Mouse (Mus musculus) heart, embryonic 10.5 days (tissue): ENCODE data around the gene Rrp36. TPM values are rescaled to one million over a fixed set of nuclear protein-coding genes. Genes with fewer than 3 reads are reported as not detected.

Experiments
- DNase-seq: peaks from one replicate; pipeline ENCODE4 v3.0.0-alpha.2; 2017; ENCODE audit warnings: low spot score
- H3K27ac ChIP-seq: fragments of 300-500 bp; sonication (generic); 2 replicates; pipeline ENCODE4 v1.5.1; 2016; ENCODE audit warnings: mild to moderate bottlenecking
- H3K27me3 ChIP-seq: fragments of 300-500 bp; sonication (generic); 2 replicates; pipeline ENCODE4 v1.6.1; 2016; ENCODE audit warnings: mild to moderate bottlenecking; ENCODE audit not compliant: poor library complexity, insufficient read depth, severe bottlenecking
- H3K36me3 ChIP-seq: fragments of 300-500 bp; sonication (generic); 2 replicates; pipeline ENCODE4 v1.6.1; 2016; ENCODE audit warnings: mild to moderate bottlenecking, moderate library complexity
- H3K4me1 ChIP-seq: fragments of 300-500 bp; sonication (generic); 2 replicates; pipeline ENCODE4 v1.6.1; 2016; ENCODE audit warnings: mild to moderate bottlenecking
- H3K4me3 ChIP-seq: fragments of 300-500 bp; sonication (generic); 2 replicates; pipeline ENCODE4 v1.5.1; 2016; ENCODE audit warnings: mild to moderate bottlenecking, moderate library complexity
- H3K9me3 ChIP-seq: fragments of 300-500 bp; sonication (generic); 2 replicates; pipeline ENCODE4 v1.6.1; 2016; ENCODE audit warnings: mild to moderate bottlenecking, moderate library complexity
- WGBS: fragments of 180-500 bp; shearing (Covaris S2); methylation state at CpG from one replicate; pipeline ENCODE4 v1.1.7; 2016; 5-methylcytosine and 5-hydroxymethylcytosine counted together
- polyA plus RNA-seq: library from polyadenylated mRNA; unstranded; fragments of >200 nt; fragmentation: Nextera tagmentation; extraction: Ambion mirVana; gene quantifications from 2 replicates; pipeline ENCODE4 v1.2.1, GENCODE M21; 2016

Rrp36 gene
- polyA plus RNA-seq, 1 experiment from 2014 or later: 61.0 TPM

GRCm38 (mm10) chr17:46629685-46630441 lies 44.3 kb downstream of the Rrp36 start:
- Histone ChIP-seq H3K27me3 (no peaks in the 10 kb centered on the region), H3K36me3 (peaks cover 21% of the 10 kb centered on the region; the same call in 1 of the 2 replicates), H3K4me3 (peak overlapping the region; percentile 97), H3K27ac (peak overlapping the region; percentile 96), H3K9me3 (no peaks in the 10 kb centered on the region), H3K4me1 (peaks cover 56% of the 10 kb centered on the region)
- 6% methylated on average over 12 of the region's 12 CpGs for WGBS
- peak; percentile 89 for DNase-seq

- WGBS: under 1% methylated on average over 79 of the region's 90 CpGs
- H3K9me3 ChIP-seq: no peaks in the 10 kb centered on the region
- peak within 1 kb of the TSS; percentile 96 for H3K27ac ChIP-seq
- H3K4me3 ChIP-seq: peak within 1 kb of the TSS; percentile 97
- peaks cover 65% of the 10 kb centered on the region for H3K4me1 ChIP-seq
- H3K27me3 ChIP-seq: no peaks in the 10 kb centered on the region
- peak; percentile 93 for DNase-seq
- H3K36me3 ChIP-seq: peaks cover 20% of the 10 kb centered on the region; the same call in 1 of the 2 replicates
Measured at GRCm38 (mm10) chr17:46628791-46629684, 45.1 kb downstream of the Rrp36 start, which contains the start of gene Ptk7. TSS of gene Ptk7 (minus strand) at chr17:46629504.

- Histone ChIP-seq H3K4me1 (peaks cover 71% of the 10 kb centered on the region), H3K27me3 (no peaks in the 10 kb centered on the region), H3K36me3 (peaks cover 19% of the 10 kb centered on the region; the same call in 1 of the 2 replicates), H3K27ac (peak overlapping the region; percentile 96), H3K9me3 (no peaks in the 10 kb centered on the region), H3K4me3 (peak overlapping the region; percentile 97)
- no peak for DNase-seq
- WGBS: under 1% methylated on average over 13 of the region's 13 CpGs
Measured at GRCm38 (mm10) chr17:46628471-46628790, 45.7 kb downstream of the Rrp36 start.

GRCm38 (mm10) chr17:46627409-46627808 lies 46.7 kb downstream of the Rrp36 start:
- Histone ChIP-seq H3K36me3 (peaks cover 9% of the 10 kb centered on the region; the same call in 1 of the 2 replicates), H3K27ac (peak overlapping the region; percentile 96), H3K4me3 (peak overlapping the region; percentile 97), H3K27me3 (no peaks in the 10 kb centered on the region), H3K9me3 (no peaks in the 10 kb centered on the region), H3K4me1 (peaks cover 81% of the 10 kb centered on the region)
- WGBS: 54% methylated on average over 6 of the region's 6 CpGs
- no peak for DNase-seq

GRCm38 (mm10) chr17:46624598-46624997 lies 49.6 kb downstream of the Rrp36 start:
- 53% methylated on average over 12 of the region's 12 CpGs for WGBS
- Histone ChIP-seq H3K27ac (peak overlapping the region; percentile 88), H3K27me3 (no peaks in the 10 kb centered on the region), H3K4me1 (peaks cover 89% of the 10 kb centered on the region), H3K9me3 (no peaks in the 10 kb centered on the region), H3K4me3 (peak overlapping the region; percentile 44), H3K36me3 (no peaks in the 10 kb centered on the region)
- no peak for DNase-seq

- peaks cover 92% of the 10 kb centered on the region for H3K4me1 ChIP-seq
- H3K36me3 ChIP-seq: no peaks in the 10 kb centered on the region
- peak overlapping the region; percentile 94 for H3K27ac ChIP-seq
- no peaks in the 10 kb centered on the region for H3K9me3 ChIP-seq
- 19% methylated on average over 10 of the region's 10 CpGs for WGBS
- H3K4me3 ChIP-seq: peak overlapping the region; percentile 44
- DNase-seq: no peak
- H3K27me3 ChIP-seq: no peaks in the 10 kb centered on the region
Measured at GRCm38 (mm10) chr17:46623819-46624557, 50.2 kb downstream of the Rrp36 start.

GRCm38 (mm10) chr17:46622269-46622668 lies 51.9 kb downstream of the Rrp36 start:
- H3K4me1 ChIP-seq: peaks cover 99% of the 10 kb centered on the region
- no peaks in the 10 kb centered on the region for H3K9me3 ChIP-seq
- H3K27ac ChIP-seq: peak overlapping the region; percentile 94
- WGBS: 42% methylated on average over 11 of the region's 11 CpGs
- peak overlapping the region; percentile 29; the same call in 1 of the 2 replicates for H3K4me3 ChIP-seq
- no peak for DNase-seq
- no peaks in the 10 kb centered on the region for H3K36me3 ChIP-seq
- H3K27me3 ChIP-seq: no peaks in the 10 kb centered on the region

- no peaks in the 10 kb centered on the region for H3K9me3 ChIP-seq
- peak; percentile 86 for DNase-seq
- peaks cover 99% of the 10 kb centered on the region for H3K4me1 ChIP-seq
- no peaks in the 10 kb centered on the region for H3K27me3 ChIP-seq
- H3K4me3 ChIP-seq: peak overlapping the region; percentile 38
- WGBS: 30% methylated on average over 15 of the region's 15 CpGs
- H3K27ac ChIP-seq: peak overlapping the region; percentile 94
- H3K36me3 ChIP-seq: no peaks in the 10 kb centered on the region
Measured at GRCm38 (mm10) chr17:46621324-46621723, 52.8 kb downstream of the Rrp36 start.

GRCm38 (mm10) chr17:46619683-46620357 lies 54.3 kb downstream of the Rrp36 start:
- Histone ChIP-seq H3K27ac (peak overlapping the region; percentile 94), H3K4me1 (peaks cover 97% of the 10 kb centered on the region), H3K9me3 (no peaks in the 10 kb centered on the region), H3K36me3 (no peaks in the 10 kb centered on the region), H3K27me3 (no peaks in the 10 kb centered on the region), H3K4me3 (peak overlapping the region; percentile 40)
- DNase-seq: no peak
- WGBS: 23% methylated on average over 16 of the region's 16 CpGs

- 8% methylated on average over 27 of the region's 27 CpGs for WGBS
- Histone ChIP-seq H3K4me1 (peaks cover 94% of the 10 kb centered on the region), H3K27ac (peak overlapping the region; percentile 94), H3K27me3 (no peaks in the 10 kb centered on the region), H3K36me3 (no peaks in the 10 kb centered on the region), H3K4me3 (peak overlapping the region; percentile 40), H3K9me3 (no peaks in the 10 kb centered on the region)
- DNase-seq: no peak
Measured at GRCm38 (mm10) chr17:46618769-46619682, 55.1 kb downstream of the Rrp36 start.

- no peak for DNase-seq
- Histone ChIP-seq H3K4me1 (peaks cover 94% of the 10 kb centered on the region), H3K4me3 (peak overlapping the region; percentile 40), H3K9me3 (no peaks in the 10 kb centered on the region), H3K36me3 (no peaks in the 10 kb centered on the region), H3K27me3 (no peaks in the 10 kb centered on the region), H3K27ac (peak overlapping the region; percentile 94)
- WGBS: 8% methylated on average over 6 of the region's 6 CpGs
Measured at GRCm38 (mm10) chr17:46618394-46618768, 55.8 kb downstream of the Rrp36 start.
